In genomic region chr5:20050284-20050683, GRCm38 (mm10) we compare ENCODE assay signal across 21 mouse cellular contexts.
DNase-seq lines count a peak whose midpoint lies in the region; ATAC-seq and TF ChIP-seq lines count a peak whose summit lies in the region.
"Had no signal": no experiment of that assay in that cellular context is flagged by ENCODE, and none has a peak within 500 bp of the region (broad histone marks: within the 10 kb centered on the region; RNA-seq: fewer than 3 reads in every experiment).

No protein-coding gene starts in this region.

- no peaks in the 10 kb centered on the region; the same call in 1 of the 2 replicates for H3K4me1 ChIP-seq in forebrain, embryonic 12.5 days
- H3K4me1 ChIP-seq in forebrain, embryonic 11.5 days (replicated peaks; ENCODE audit: control insufficient read depth, insufficient read depth, low read length): no peaks in the 10 kb centered on the region; the same call in 1 of the 2 replicates
- H3K4me1 ChIP-seq in midbrain, postnatal 0 days (ENCODE audit: insufficient read depth, low read length): no peaks in the 10 kb centered on the region
- peaks cover 10% of the 10 kb centered on the region; the same call in 1 of the 2 replicates for H3K4me1 ChIP-seq in midbrain, embryonic 10.5 days
- H3K4me1 ChIP-seq in forebrain, embryonic 14.5 days (ENCODE audit: control insufficient read depth, insufficient read depth, low read length): peaks cover 5% of the 10 kb centered on the region
- H3K4me1 ChIP-seq: embryonic facial prominence, embryonic 15.5 days; limb, embryonic 12.5 days; liver, embryonic 13.5 days had no signal

- whole genome bisulfite sequencing in forebrain, embryonic 12.5 days: 26% methylated on average over 1 of the region's 1 CpGs
- 38% methylated on average over 1 of the region's 1 CpGs for WGBS in forebrain, embryonic 11.5 days
- 21% methylated on average over 1 of the region's 1 CpGs for WGBS in midbrain, postnatal 0 days
- 48% methylated on average over 1 of the region's 1 CpGs for WGBS in midbrain, embryonic 10.5 days
- 23% methylated on average over 1 of the region's 1 CpGs for WGBS in forebrain, embryonic 14.5 days

- H3K4me2 ChIP-seq in forebrain, embryonic 12.5 days: no peak overlapping the region
- no peak overlapping the region for H3K4me2 ChIP-seq in forebrain, embryonic 11.5 days (ENCODE audit: low read depth, low read length, severe bottlenecking)
- no peak overlapping the region for H3K4me2 ChIP-seq in midbrain, postnatal 0 days (ENCODE audit: low read depth, low read length, poor library complexity, severe bottlenecking)
- H3K4me2 ChIP-seq in forebrain, embryonic 14.5 days (ENCODE audit: low read length): no peak overlapping the region
- H3K4me2 ChIP-seq: embryonic facial prominence, embryonic 15.5 days; heart, embryonic 11.5 days; limb, embryonic 12.5 days; liver, embryonic 13.5 days; lung, embryonic 14.5 days; midbrain, embryonic 11.5 days had no signal

- 0 out of 2 replicates have a peak, but pooled peaks have one; percentile 21 for ATAC-seq in forebrain, embryonic 12.5 days (ENCODE audit: low FRiP score)
- ATAC-seq in forebrain, embryonic 11.5 days (replicated peaks; ENCODE audit: low FRiP score): no peak
- no peak for ATAC-seq in midbrain, postnatal 0 days (ENCODE audit: low FRiP score)
- peak; percentile 60; the same call in 1 of the 2 replicates for ATAC-seq in forebrain, embryonic 14.5 days
- ATAC-seq: inflammation-experienced regulatory T-cells, adult 6 months had no signal

- H3K9ac ChIP-seq in forebrain, embryonic 12.5 days: no peak overlapping the region
- H3K9ac ChIP-seq in forebrain, embryonic 11.5 days (ENCODE audit: low read length): no peak overlapping the region
- no peak overlapping the region for H3K9ac ChIP-seq in midbrain, postnatal 0 days (replicated peaks; ENCODE audit: low read length, poor library complexity, severe bottlenecking)
- no peak overlapping the region for H3K9ac ChIP-seq in forebrain, embryonic 14.5 days (ENCODE audit: low read length)
- H3K9ac ChIP-seq: embryonic facial prominence, embryonic 15.5 days; limb, embryonic 12.5 days; liver, embryonic 13.5 days; lung, embryonic 14.5 days had no signal

- peak overlapping the region; percentile 21; the same call in 1 of the 2 replicates for H3K27ac ChIP-seq in forebrain, embryonic 12.5 days
- no peak overlapping the region for H3K27ac ChIP-seq in forebrain, embryonic 11.5 days (ENCODE audit: low read depth, low read length)
- H3K27ac ChIP-seq in midbrain, postnatal 0 days (ENCODE audit: low read depth, low read length): no peak overlapping the region
- no peak overlapping the region for H3K27ac ChIP-seq in midbrain, embryonic 10.5 days (replicated peaks)
- H3K27ac ChIP-seq in forebrain, embryonic 14.5 days (ENCODE audit: low read depth, low read length): peak overlapping the region; percentile 24; the same call in 1 of the 2 replicates
- H3K27ac ChIP-seq: embryonic facial prominence, embryonic 15.5 days; limb, embryonic 12.5 days; liver, embryonic 13.5 days had no signal

- H3K4me3 ChIP-seq in forebrain, embryonic 12.5 days (replicated peaks): no peak overlapping the region
- H3K4me3 ChIP-seq in forebrain, embryonic 11.5 days (ENCODE audit: low read depth, low read length): no peak overlapping the region
- no peak overlapping the region for H3K4me3 ChIP-seq in midbrain, postnatal 0 days (ENCODE audit: low read depth, low read length)
- H3K4me3 ChIP-seq in midbrain, embryonic 10.5 days: no peak overlapping the region
- H3K4me3 ChIP-seq in forebrain, embryonic 14.5 days (ENCODE audit: low read depth, low read length): no peak overlapping the region
- H3K4me3 ChIP-seq: embryonic facial prominence, embryonic 15.5 days; limb, embryonic 12.5 days; liver, embryonic 13.5 days had no signal

- TF ChIP-seq CTCF in midbrain, postnatal 0 days (IDR thresholded peaks at IDR 0.05): no peak

- no peaks in the 10 kb centered on the region for H3K36me3 ChIP-seq in forebrain, embryonic 12.5 days (replicated peaks)
- H3K36me3 ChIP-seq in forebrain, embryonic 11.5 days (ENCODE audit: control insufficient read depth, insufficient read depth, low read length): no peaks in the 10 kb centered on the region
- no peaks in the 10 kb centered on the region for H3K36me3 ChIP-seq in midbrain, postnatal 0 days (ENCODE audit: insufficient read depth, low read length)
- no peaks in the 10 kb centered on the region for H3K36me3 ChIP-seq in midbrain, embryonic 10.5 days
- no peaks in the 10 kb centered on the region for H3K36me3 ChIP-seq in forebrain, embryonic 14.5 days (ENCODE audit: control insufficient read depth, insufficient read depth, low read length)
- H3K36me3 ChIP-seq: embryonic facial prominence, embryonic 15.5 days; limb, embryonic 12.5 days; liver, embryonic 13.5 days had no signal

- no peaks in the 10 kb centered on the region for H3K27me3 ChIP-seq in forebrain, embryonic 12.5 days
- no peaks in the 10 kb centered on the region for H3K27me3 ChIP-seq in forebrain, embryonic 11.5 days (ENCODE audit: control insufficient read depth, insufficient read depth, low read length)
- H3K27me3 ChIP-seq in midbrain, postnatal 0 days (ENCODE audit: insufficient read depth, low read length): no peaks in the 10 kb centered on the region
- H3K27me3 ChIP-seq in midbrain, embryonic 10.5 days (ENCODE audit: low read depth, poor library complexity, severe bottlenecking): no peaks in the 10 kb centered on the region
- no peaks in the 10 kb centered on the region for H3K27me3 ChIP-seq in forebrain, embryonic 14.5 days (replicated peaks; ENCODE audit: control insufficient read depth, insufficient read depth, low read length)
- H3K27me3 ChIP-seq: CH12.LX; embryonic facial prominence, embryonic 15.5 days; limb, embryonic 12.5 days; liver, embryonic 13.5 days had no signal

- DNase-seq in forebrain, embryonic 11.5 days (ENCODE audit: low spot score): no peak
- peak; percentile 45 for DNase-seq in midbrain, postnatal 0 days (ENCODE audit: low spot score)
- no peak for DNase-seq in midbrain, embryonic 10.5 days (ENCODE audit: low spot score)
- peak; percentile 52 for DNase-seq in forebrain, embryonic 14.5 days (ENCODE audit: low spot score)
- DNase-seq in embryo, embryonic 11 days: no peak
- DNase-seq in testis, postnatal 10 days (ENCODE audit: low spot score): no peak
- DNase-seq: gastrocnemius, postnatal 36 days; heart, postnatal 14 days; kidney, adult 8-10 months; kidney, postnatal 14 days; liver, embryonic 13.5 days; lung, embryonic 14.5 days; lung, postnatal 36 days; right cerebral cortex, postnatal 4 days had no signal

- H3K9me3 ChIP-seq in forebrain, embryonic 12.5 days: no peaks in the 10 kb centered on the region
- no peaks in the 10 kb centered on the region for H3K9me3 ChIP-seq in forebrain, embryonic 11.5 days (ENCODE audit: control insufficient read depth, low read length)
- no peaks in the 10 kb centered on the region for H3K9me3 ChIP-seq in midbrain, postnatal 0 days (ENCODE audit: low read length)
- no peaks in the 10 kb centered on the region for H3K9me3 ChIP-seq in midbrain, embryonic 10.5 days (replicated peaks)
- no peaks in the 10 kb centered on the region for H3K9me3 ChIP-seq in forebrain, embryonic 14.5 days (replicated peaks; ENCODE audit: control insufficient read depth, low read length)
- H3K9me3 ChIP-seq: embryonic facial prominence, embryonic 15.5 days; limb, embryonic 12.5 days; liver, embryonic 13.5 days had no signal

Comparison
In these comparisons a context has a peak if more than half of its experiments do, and no peak if none do; other contexts are left out.
1. ATAC-seq: peak in forebrain, embryonic 12.5 days (single experiment) and forebrain, embryonic 14.5 days (single experiment); none in forebrain, embryonic 11.5 days (single experiment) and midbrain, postnatal 0 days (single experiment).
2. H3K27ac ChIP-seq: peak in forebrain, embryonic 12.5 days (single experiment) and forebrain, embryonic 14.5 days (single experiment); none in forebrain, embryonic 11.5 days (single experiment), midbrain, postnatal 0 days (single experiment) and midbrain, embryonic 10.5 days (single experiment).
3. DNase-seq: peak in midbrain, postnatal 0 days (single experiment) and forebrain, embryonic 14.5 days (single experiment); none in forebrain, embryonic 11.5 days (single experiment), midbrain, embryonic 10.5 days (single experiment), embryo, embryonic 11 days (single experiment) and testis, postnatal 10 days (single experiment).